Mouse (Mus musculus) testis, adult 2 months (tissue): Measurements from ENCODE around the gene Kcnip1.

Experiments used
- CTCF ChIP-seq: fragments of 200-500 bp; IDR thresholded peaks from 2 replicates; pipeline ENCODE4 v1.5.1; 2012; ENCODE audit warnings: low read depth, mild to moderate bottlenecking, inconsistent platforms, low read length, moderate library complexity; ENCODE audit not compliant: control insufficient read depth, insufficient read depth, insufficient replicate concordance
- POLR2A ChIP-seq: fragments of 200-500 bp; IDR thresholded peaks from 2 replicates; pipeline ENCODE4 v1.6.1; 2012; ENCODE audit warnings: low read depth, mild to moderate bottlenecking, inconsistent platforms, low read length, moderate library complexity; ENCODE audit not compliant: control insufficient read depth

GRCm38 (mm10) chr11:33848685-33849084 lies 144.3 kb downstream of the Kcnip1 start:
- TF ChIP-seq CTCF, result no peak
- no peak for TF ChIP-seq POLR2A
